Mouse (Mus musculus): ENCODE data around the gene Slc31a2. TPM values are rescaled to one million over a fixed set of nuclear protein-coding genes. Genes with fewer than 3 reads are reported as not detected.
"Not testable (repeated sequence)": the region's sequence is repeated elsewhere in the genome, so short reads cannot be mapped to it uniquely, and the experiment has no call there.

The Slc31a2 gene
- total and polyA plus RNA-seq, 3 experiments = 6.2 to 8.6 (median 6.9) TPM

DNA sequence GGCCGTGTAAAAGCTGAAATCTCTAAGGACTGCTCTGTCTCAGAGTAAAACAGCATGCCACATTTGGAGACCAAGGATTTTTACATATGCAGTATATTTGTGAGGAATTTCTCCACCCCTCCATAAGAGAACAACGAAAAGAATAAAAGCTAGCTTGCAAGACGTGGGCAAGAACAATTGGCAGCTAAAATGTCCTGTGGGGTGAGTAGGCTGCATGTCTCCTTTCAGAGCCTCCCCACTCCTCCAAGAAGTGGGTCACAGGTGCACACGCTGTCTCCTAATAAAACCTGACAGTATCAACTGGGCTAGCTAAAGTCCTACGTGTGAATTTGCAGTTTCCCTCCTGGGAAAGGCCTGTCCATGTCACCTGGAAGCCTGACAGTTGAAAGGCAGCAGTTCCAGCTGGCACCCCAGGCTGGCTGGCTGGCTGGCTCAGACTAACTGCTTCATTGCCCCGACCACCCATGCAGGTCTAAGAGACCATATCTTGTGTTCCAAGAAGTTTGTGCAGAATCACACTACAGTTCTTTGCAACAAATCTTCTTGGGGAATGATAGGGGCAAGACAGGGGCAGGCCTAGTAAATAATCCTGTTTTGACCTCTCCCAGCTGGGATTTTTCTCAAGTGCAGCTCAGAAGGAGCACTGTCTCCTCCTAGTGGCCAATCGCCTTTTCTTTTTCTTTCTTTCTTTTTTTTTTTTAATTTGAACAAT, 927 bp downstream of the Slc31a2 start:
- no peaks in the 10 kb centered on the region for H3K79me2 ChIP-seq (replicated peaks; ENCODE audit: control insufficient read depth, extremely low read depth, insufficient read depth, poor library complexity, severe bottlenecking)
- in situ Hi-C loops (cut with MboI; ENCODE audit: low pct_ligation_motif_present, low pct_unique_long_range_greater_than_20kb, low sequenced_read_pairs) = no loop called here
- H3K9me3 ChIP-seq (replicated peaks; ENCODE audit: low read length) = no peaks in the 10 kb centered on the region
- TF ChIP-seq NRF1 (IDR thresholded peaks at IDR 0.05; ENCODE audit: low read depth, low read length) = no peak
- no peak for TF ChIP-seq TBP (conservative IDR thresholded peaks at IDR 0.05; ENCODE audit: low read depth, low read length)
- TF ChIP-seq RAD21 (IDR thresholded peaks at IDR 0.05; ENCODE audit: low read depth, low read length) = peak; percentile 89
- no peak for TF ChIP-seq POLR2A (IDR thresholded peaks at IDR 0.05; ENCODE audit: low read depth, low read length)
- TF ChIP-seq ZNF384 (IDR thresholded peaks at IDR 0.05; ENCODE audit: low read depth, low read length) = peak; percentile 96
- TF ChIP-seq IRF4 (IDR thresholded peaks at IDR 0.05; ENCODE audit: low read depth, low read length) = 0 out of 2 replicates have a peak, but pooled peaks have one; percentile 12
- peak; percentile 47 to 83; a peak in 3 of 4 replicates for TF ChIP-seq CTCF (conservative IDR thresholded peaks at IDR 0.05 in 1 of 2, IDR thresholded peaks at IDR 0.05 in 1 of 2; ENCODE audit: low read depth in 2 of 2, low read length in 2 of 2)
- TF ChIP-seq MXI1 (IDR thresholded peaks at IDR 0.05; ENCODE audit: low read depth, low read length) = no peak
- peak; percentile 73 for TF ChIP-seq SMC3 (IDR thresholded peaks at IDR 0.05; ENCODE audit: low read depth, low read length)
- no peak for TF ChIP-seq CHD1 (IDR thresholded peaks at IDR 0.05; ENCODE audit: low read depth, low read length)
- TF ChIP-seq MEF2A (IDR thresholded peaks at IDR 0.05; ENCODE audit: borderline replicate concordance, low read depth, low read length) = no peak
- TF ChIP-seq MYC (IDR thresholded peaks at IDR 0.05; ENCODE audit: low read depth, low read length) = no peak
- H3K4me1 ChIP-seq (ENCODE audit: control insufficient read depth in 1 of 2, insufficient read depth in 2 of 2) = peaks cover 5 to 58% of the 10 kb centered on the region in 2 experiments
- no peaks in the 10 kb centered on the region for H3K36me3 ChIP-seq (replicated peaks in 1 of 2; ENCODE audit: control insufficient read depth in 1 of 2, insufficient read depth in 1 of 2, low read length in 1 of 2)
- H3K9ac ChIP-seq (ENCODE audit: insufficient read depth, low read depth) = no peak overlapping the region
- DNase-seq (ENCODE audit: extremely low read depth) = peak; percentile 51
- H3K27me3 ChIP-seq (replicated peaks) = no peaks in the 10 kb centered on the region
- no peak overlapping the region for H3K27ac ChIP-seq (ENCODE audit: insufficient read depth, low read depth)
- no peak overlapping the region for H3K4me3 ChIP-seq (replicated peaks in 1 of 3; ENCODE audit: low read depth in 2 of 3, low read length in 2 of 3, poor library complexity in 1 of 3)
- H3K4me2 ChIP-seq (ENCODE audit: insufficient read depth, low read depth, poor library complexity, severe bottlenecking) = peak overlapping the region; percentile 16; the same call in 1 of the 2 replicates
- dilution Hi-C loops (cut with MboI; ENCODE audit: extremely low pct_ligation_motif_present, extremely low pct_unique_long_range_greater_than_20kb, low sequenced_read_pairs) = no loop called here

DNA sequence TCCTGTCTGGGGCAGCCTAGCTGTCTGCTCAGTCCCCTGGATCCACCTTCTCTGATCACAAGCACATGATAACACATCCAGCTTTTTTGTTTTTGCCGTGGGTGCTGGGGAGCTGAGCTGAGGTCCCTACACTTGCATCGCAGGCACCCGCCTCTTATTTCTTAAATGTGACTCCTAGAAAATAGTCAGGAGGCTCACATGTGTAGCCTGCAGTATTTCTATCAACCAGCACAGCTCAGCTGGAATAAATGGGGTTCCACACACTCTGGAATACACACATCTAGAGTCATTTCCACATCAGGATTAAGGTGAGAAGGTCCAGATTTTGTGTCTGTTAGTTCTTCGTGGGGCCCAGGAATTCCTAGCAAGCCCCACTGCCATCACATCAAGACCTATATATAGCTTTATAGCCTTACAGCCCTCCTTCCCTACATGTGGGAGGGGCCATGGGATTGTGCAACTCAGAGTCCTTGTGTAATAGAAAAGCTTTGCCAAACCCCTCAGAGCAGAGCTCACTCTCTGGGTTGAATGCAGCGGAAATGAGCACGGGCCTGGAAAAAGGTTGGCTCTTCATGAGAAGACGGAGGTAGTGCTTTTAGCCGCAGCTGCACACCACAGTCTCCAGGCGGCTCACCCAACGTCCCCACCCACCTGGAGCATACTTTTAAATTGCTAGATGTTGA, 2.9 kb downstream of the Slc31a2 start:
- peaks cover 5 to 56% of the 10 kb centered on the region in 2 experiments for H3K4me1 ChIP-seq (ENCODE audit: control insufficient read depth in 1 of 2, insufficient read depth in 2 of 2)
- no peaks in the 10 kb centered on the region for H3K9me3 ChIP-seq (replicated peaks; ENCODE audit: low read length)
- DNase-seq (ENCODE audit: extremely low read depth) = peak; percentile 58
- in situ Hi-C loops (cut with MboI; ENCODE audit: low pct_ligation_motif_present, low pct_unique_long_range_greater_than_20kb, low sequenced_read_pairs) (no loop called here), dilution Hi-C loops (cut with MboI; ENCODE audit: extremely low pct_ligation_motif_present, extremely low pct_unique_long_range_greater_than_20kb, low sequenced_read_pairs) (no loop called here)
- no peak overlapping the region for H3K9ac ChIP-seq (ENCODE audit: insufficient read depth, low read depth)
- H3K27me3 ChIP-seq (replicated peaks) = no peaks in the 10 kb centered on the region
- no peak overlapping the region for H3K4me3 ChIP-seq (replicated peaks in 1 of 3; ENCODE audit: low read depth in 2 of 3, low read length in 2 of 3, poor library complexity in 1 of 3)
- no peak overlapping the region for H3K4me2 ChIP-seq (ENCODE audit: insufficient read depth, low read depth, poor library complexity, severe bottlenecking)
- H3K79me2 ChIP-seq (replicated peaks; ENCODE audit: control insufficient read depth, extremely low read depth, insufficient read depth, poor library complexity, severe bottlenecking) = no peaks in the 10 kb centered on the region
- TF ChIP-seq HCFC1 (IDR thresholded peaks at IDR 0.05; ENCODE audit: low read depth, low read length) (no peak), RAD21 (IDR thresholded peaks at IDR 0.05; ENCODE audit: low read depth, low read length) (no peak), ETS1 (conservative IDR thresholded peaks at IDR 0.05; ENCODE audit: low read depth, low read length) (peak; percentile 34; the same call in 1 of the 2 replicates), ZNF384 (IDR thresholded peaks at IDR 0.05; ENCODE audit: low read depth, low read length) (no peak), IRF4 (IDR thresholded peaks at IDR 0.05; ENCODE audit: low read depth, low read length) (no peak; the same call in 1 of the 2 replicates), CTCF (conservative IDR thresholded peaks at IDR 0.05 in 1 of 2, IDR thresholded peaks at IDR 0.05 in 1 of 2; ENCODE audit: low read depth in 2 of 2, low read length in 2 of 2) (no peak), TCF12 (IDR thresholded peaks at IDR 0.05; ENCODE audit: low read depth, low read length) (0 out of 2 replicates have a peak, but pooled peaks have one; percentile 25), MAX (IDR thresholded peaks at IDR 0.05; ENCODE audit: low read length) (no peak), ZMIZ1 (IDR thresholded peaks at IDR 0.05; ENCODE audit: low read depth, low read length) (no peak), UBTF (IDR thresholded peaks at IDR 0.05; ENCODE audit: low read depth, low read length) (no peak), E2F4 (IDR thresholded peaks at IDR 0.05; ENCODE audit: insufficient replicate concordance, low read depth, low read length) (no peak), NRF1 (IDR thresholded peaks at IDR 0.05; ENCODE audit: low read depth, low read length) (no peak), BHLHE40 (IDR thresholded peaks at IDR 0.05; ENCODE audit: low read depth, low read length) (peak; percentile 63)
- H3K27ac ChIP-seq (ENCODE audit: insufficient read depth, low read depth) = no peak overlapping the region
- no peaks in the 10 kb centered on the region for H3K36me3 ChIP-seq (replicated peaks in 1 of 2; ENCODE audit: control insufficient read depth in 1 of 2, insufficient read depth in 1 of 2, low read length in 1 of 2)

DNA sequence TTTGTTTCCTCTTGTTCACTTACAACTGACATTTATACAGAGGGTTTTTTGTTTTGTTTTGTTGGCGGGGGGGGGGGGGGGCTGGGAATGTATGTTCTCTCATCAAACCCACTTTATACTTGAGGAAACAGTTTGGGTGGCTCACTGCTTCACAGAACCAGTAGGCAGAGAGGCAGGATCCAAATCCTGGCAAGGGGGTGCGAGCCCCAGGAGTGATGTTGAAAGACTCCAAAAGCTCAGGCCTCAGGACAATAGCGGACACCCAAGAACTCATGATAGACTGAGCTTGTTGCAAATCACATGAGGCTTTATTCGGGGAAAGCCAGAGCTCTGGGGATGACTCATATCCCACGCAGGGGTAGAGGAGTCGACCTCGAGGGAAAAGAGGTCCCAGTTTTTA, 3.7 kb downstream of the Slc31a2 start:
- in situ Hi-C loops (cut with MboI; ENCODE audit: low pct_ligation_motif_present, low pct_unique_long_range_greater_than_20kb, low sequenced_read_pairs) = not testable (repeated sequence)

More for the DNA sequence above, 3.7 kb downstream of the Slc31a2 start:
- H3K36me3 ChIP-seq (replicated peaks in 1 of 2; ENCODE audit: control insufficient read depth in 1 of 2, insufficient read depth in 1 of 2, low read length in 1 of 2); H3K27me3 ChIP-seq (replicated peaks); DNase-seq (ENCODE audit: extremely low read depth); H3K27ac ChIP-seq (ENCODE audit: insufficient read depth, low read depth); H3K79me2 ChIP-seq (replicated peaks; ENCODE audit: control insufficient read depth, extremely low read depth, insufficient read depth, poor library complexity, severe bottlenecking); dilution Hi-C loops (cut with MboI; ENCODE audit: extremely low pct_ligation_motif_present, extremely low pct_unique_long_range_greater_than_20kb, low sequenced_read_pairs); H3K4me3 ChIP-seq (replicated peaks in 1 of 3; ENCODE audit: low read depth in 2 of 3, low read length in 2 of 3, poor library complexity in 1 of 3); H3K9me3 ChIP-seq (replicated peaks; ENCODE audit: low read length); H3K9ac ChIP-seq (ENCODE audit: insufficient read depth, low read depth): not testable (repeated sequence)
- Histone ChIP-seq H3K4me2 (ENCODE audit: insufficient read depth, low read depth, poor library complexity, severe bottlenecking) (peak overlapping the region; percentile 31; the same call in 1 of the 2 replicates), H3K4me1 (ENCODE audit: control insufficient read depth in 1 of 2, insufficient read depth in 2 of 2) (peaks cover 5 to 49% of the 10 kb centered on the region in 2 experiments)
